Mouse (Mus musculus) ovary, adult 18-20 months (tissue): ENCODE data around the gene Enox1.
"Not testable (repeated sequence)": the region's sequence is repeated elsewhere in the genome, so short reads cannot be mapped to it uniquely, and the experiment has no call there.

ENCODE experiments used
- DNase-seq: peaks from one replicate; pipeline ENCODE4 v3.0.0; 2022; ENCODE audit warnings: low spot score, mixed read lengths

Gene Enox1

GRCm38 (mm10) chr14:77518017-77518416 is 361.5 kb downstream of the Enox1 start:
- DNase-seq: no peak

- DNase-seq: no peak
These were observed 362.6 kb downstream of the Enox1 start for GRCm38 (mm10) chr14:77518941-77519695.

GRCm38 (mm10) chr14:77519701-77520100 is 363.1 kb downstream of the Enox1 start:
- no peak for DNase-seq

GRCm38 (mm10) chr14:77524303-77524702 is 367.7 kb downstream of the Enox1 start:
- no peak for DNase-seq

GRCm38 (mm10) chr14:77526262-77526661 is 369.7 kb downstream of the Enox1 start:
- DNase-seq: no peak

GRCm38 (mm10) chr14:77529201-77529600 is 372.6 kb downstream of the Enox1 start:
- no peak for DNase-seq

GRCm38 (mm10) chr14:77529621-77530020 is 373.1 kb downstream of the Enox1 start:
- no peak for DNase-seq

- no peak for DNase-seq
These were observed 377.1 kb downstream of the Enox1 start for GRCm38 (mm10) chr14:77533638-77534037.

- no peak for DNase-seq
These were observed 377.6 kb downstream of the Enox1 start for GRCm38 (mm10) chr14:77534120-77534519.

GRCm38 (mm10) chr14:77536592-77536991 is 380.0 kb downstream of the Enox1 start:
- DNase-seq: no peak

- not testable (repeated sequence) for DNase-seq
These were observed 383.0 kb downstream of the Enox1 start for GRCm38 (mm10) chr14:77539563-77539962.

- no peak for DNase-seq
These were observed 385.4 kb downstream of the Enox1 start for GRCm38 (mm10) chr14:77541925-77542324.

- no peak for DNase-seq
These were observed 390.1 kb downstream of the Enox1 start for GRCm38 (mm10) chr14:77546531-77547274.

GRCm38 (mm10) chr14:77547351-77547750 is 390.8 kb downstream of the Enox1 start:
- DNase-seq: no peak

- DNase-seq: no peak
These were observed 392.4 kb downstream of the Enox1 start for GRCm38 (mm10) chr14:77548963-77549362.

- no peak for DNase-seq
These were observed 401.0 kb downstream of the Enox1 start for GRCm38 (mm10) chr14:77557446-77558070.

- no peak for DNase-seq
These were observed 402.3 kb downstream of the Enox1 start for GRCm38 (mm10) chr14:77558910-77559309.

GRCm38 (mm10) chr14:77559792-77560191 is 403.2 kb downstream of the Enox1 start:
- DNase-seq: no peak

GRCm38 (mm10) chr14:77561808-77562583 is 405.4 kb downstream of the Enox1 start:
- no peak for DNase-seq

- no peak for DNase-seq
These were observed 407.4 kb downstream of the Enox1 start for GRCm38 (mm10) chr14:77563922-77564321.

GRCm38 (mm10) chr14:77567120-77567519 is 410.6 kb downstream of the Enox1 start:
- DNase-seq: no peak

- DNase-seq: peak; percentile 32
These were observed 417.9 kb downstream of the Enox1 start for GRCm38 (mm10) chr14:77574436-77574835.
